In the genomic region with DNA sequence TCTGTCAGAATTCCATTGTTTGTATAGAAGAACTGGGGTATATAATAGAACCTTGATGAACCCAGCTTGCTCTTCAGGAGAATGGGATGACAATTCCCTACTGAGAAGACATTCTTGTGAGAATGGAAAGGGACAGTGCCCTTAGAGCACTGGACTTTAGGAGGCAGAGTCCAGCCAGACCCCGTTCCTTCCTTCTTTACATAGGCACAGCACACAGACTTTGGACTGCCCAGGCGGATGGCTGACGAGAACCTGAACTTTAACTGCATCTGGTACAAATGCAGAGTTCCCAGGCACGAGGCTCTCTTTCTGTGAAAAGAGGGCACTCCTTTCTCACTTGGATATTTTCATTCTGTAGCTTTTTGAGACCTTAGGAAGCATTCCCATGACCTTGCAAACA, we compare ENCODE assay signal across 25 mouse cellular contexts.
DNase-seq lines count a peak whose midpoint lies in the region; ATAC-seq and TF ChIP-seq lines count a peak whose summit lies in the region.
"Had no signal": no experiment of that assay in that cellular context is flagged by ENCODE, and none has a peak within 500 bp of the region (broad histone marks: within the 10 kb centered on the region; RNA-seq: fewer than 3 reads in every experiment).

No protein-coding gene starts in this region.

- H3K4me3 ChIP-seq in midbrain, embryonic 11.5 days (ENCODE audit: low read depth, low read length): no peak overlapping the region
- H3K4me3 ChIP-seq in midbrain, postnatal 0 days (ENCODE audit: low read depth, low read length): no peak overlapping the region
- H3K4me3 ChIP-seq: embryonic facial prominence, embryonic 12.5 days; embryonic facial prominence, embryonic 15.5 days; gastrocnemius, adult 2 months; heart, embryonic 12.5 days; heart, embryonic 15.5 days had no signal

- WGBS in midbrain, embryonic 11.5 days: 83% methylated on average over 4 of the region's 4 CpGs
- WGBS in midbrain, postnatal 0 days: 87% methylated on average over 4 of the region's 4 CpGs

- DNase-seq in heart, adult 11 months: peak; percentile 23
- no peak for DNase-seq in heart, postnatal 36 days
- DNase-seq in kidney, postnatal 14 days: peak; percentile 2
- no peak for DNase-seq in kidney, postnatal 4 days
- peak; percentile 14 for DNase-seq in midbrain, embryonic 11.5 days (ENCODE audit: low spot score, missing footprints)
- DNase-seq in midbrain, postnatal 0 days (ENCODE audit: low spot score): no peak
- DNase-seq in cerebellum, adult 18-20 months: no peak
- DNase-seq: adrenal gland, adult 8-10 months; adrenal gland, postnatal 25 days; cerebellum, adult 11-12 months; cerebellum, adult 9-10 months; cerebellum, postnatal 14 days; forebrain, postnatal 0 days; gastrocnemius, adult 2 months; gastrocnemius, postnatal 14 days; heart, adult 18-20 months; heart, postnatal 10 days; heart, postnatal 4 days had no signal

- no peaks in the 10 kb centered on the region for H3K27me3 ChIP-seq in midbrain, embryonic 11.5 days (ENCODE audit: control insufficient read depth, insufficient read depth, low read length)
- no peaks in the 10 kb centered on the region for H3K27me3 ChIP-seq in midbrain, postnatal 0 days (ENCODE audit: insufficient read depth, low read length)
- H3K27me3 ChIP-seq: embryonic facial prominence, embryonic 12.5 days; embryonic facial prominence, embryonic 15.5 days; heart, embryonic 12.5 days; heart, embryonic 15.5 days had no signal

- H3K4me1 ChIP-seq in midbrain, embryonic 11.5 days (ENCODE audit: control insufficient read depth, insufficient read depth, low read length): no peaks in the 10 kb centered on the region
- no peaks in the 10 kb centered on the region for H3K4me1 ChIP-seq in midbrain, postnatal 0 days (ENCODE audit: insufficient read depth, low read length)
- H3K4me1 ChIP-seq: embryonic facial prominence, embryonic 12.5 days; embryonic facial prominence, embryonic 15.5 days; heart, embryonic 12.5 days; heart, embryonic 15.5 days had no signal

- no peak overlapping the region for H3K27ac ChIP-seq in midbrain, embryonic 11.5 days (ENCODE audit: low read depth, low read length)
- no peak overlapping the region for H3K27ac ChIP-seq in midbrain, postnatal 0 days (ENCODE audit: low read depth, low read length)
- H3K27ac ChIP-seq: embryonic facial prominence, embryonic 12.5 days; embryonic facial prominence, embryonic 15.5 days; gastrocnemius, adult 2 months; heart, embryonic 15.5 days; hindbrain, embryonic 14.5 days had no signal

- H3K36me3 ChIP-seq in midbrain, embryonic 11.5 days (ENCODE audit: control insufficient read depth, insufficient read depth, low read length): no peaks in the 10 kb centered on the region
- no peaks in the 10 kb centered on the region for H3K36me3 ChIP-seq in midbrain, postnatal 0 days (ENCODE audit: insufficient read depth, low read length)
- H3K36me3 ChIP-seq: embryonic facial prominence, embryonic 12.5 days; embryonic facial prominence, embryonic 15.5 days; heart, embryonic 12.5 days; heart, embryonic 15.5 days had no signal

- H3K9ac ChIP-seq in midbrain, embryonic 11.5 days (ENCODE audit: low read length): no peak overlapping the region
- no peak overlapping the region for H3K9ac ChIP-seq in midbrain, postnatal 0 days (replicated peaks; ENCODE audit: low read length, poor library complexity, severe bottlenecking)
- H3K9ac ChIP-seq: embryonic facial prominence, embryonic 12.5 days; embryonic facial prominence, embryonic 15.5 days; forebrain, postnatal 0 days; heart, embryonic 12.5 days; heart, embryonic 15.5 days; hindbrain, embryonic 14.5 days had no signal

- no peak overlapping the region for H3K4me2 ChIP-seq in midbrain, embryonic 11.5 days
- no peak overlapping the region for H3K4me2 ChIP-seq in midbrain, postnatal 0 days (ENCODE audit: low read depth, low read length, poor library complexity, severe bottlenecking)
- H3K4me2 ChIP-seq: embryonic facial prominence, embryonic 12.5 days; embryonic facial prominence, embryonic 15.5 days; heart, embryonic 12.5 days; heart, embryonic 15.5 days; hindbrain, embryonic 14.5 days had no signal

- intact Hi-C loops in heart, postnatal 36 days (cut with DNase I): no loop called here

- H3K9me3 ChIP-seq in midbrain, embryonic 11.5 days (ENCODE audit: control insufficient read depth, low read length): no peaks in the 10 kb centered on the region
- no peaks in the 10 kb centered on the region for H3K9me3 ChIP-seq in midbrain, postnatal 0 days (ENCODE audit: low read length)
- H3K9me3 ChIP-seq: embryonic facial prominence, embryonic 12.5 days; embryonic facial prominence, embryonic 15.5 days; heart, embryonic 15.5 days had no signal

- ATAC-seq in midbrain, embryonic 11.5 days (ENCODE audit: low FRiP score): no peak
- no peak for ATAC-seq in midbrain, postnatal 0 days (ENCODE audit: low FRiP score)
- ATAC-seq: activated CD4-positive, CD25-positive, alpha-beta regulatory T cell, adult 4 months; forebrain, embryonic 14.5 days; forebrain, postnatal 0 days had no signal

- no peak for TF ChIP-seq CTCF in midbrain, postnatal 0 days (IDR thresholded peaks at IDR 0.05)

Comparison
In these comparisons a context has a peak if more than half of its experiments do, and no peak if none do; other contexts are left out.
1. DNase-seq: peak in heart, adult 11 months (single experiment), kidney, postnatal 14 days (single experiment) and midbrain, embryonic 11.5 days (single experiment); none in heart, postnatal 36 days (0 of 2), kidney, postnatal 4 days (0 of 2), midbrain, postnatal 0 days (single experiment) and cerebellum, adult 18-20 months (0 of 2).